Mouse (Mus musculus) thymus, adult 2 months (tissue): ENCODE measurements around the gene Plvap. TPM values are rescaled to one million over a fixed set of nuclear protein-coding genes. Genes with fewer than 3 reads are reported as not detected.

Experiments
- DNase-seq: peaks from one replicate; pipeline ENCODE4 v3.0.0; 2021
- H3K27ac ChIP-seq: fragments of 200-500 bp; 2 replicates; pipeline ENCODE4 v1.5.1; 2012; ENCODE audit warnings: low read length, control low read depth; ENCODE audit not compliant: control insufficient read depth, insufficient read depth
- H3K27me3 ChIP-seq: fragments of 200-500 bp; 2 replicates; pipeline ENCODE4 v1.6.1; 2012; ENCODE audit warnings: mild to moderate bottlenecking, low read length, moderate library complexity, mixed read lengths; ENCODE audit not compliant: control insufficient read depth, insufficient read depth
- H3K36me3 ChIP-seq: fragments of 200-500 bp; 2 replicates; pipeline ENCODE4 v1.6.1; 2012; ENCODE audit warnings: mild to moderate bottlenecking, low read length, moderate library complexity; ENCODE audit not compliant: control insufficient read depth, insufficient read depth
- H3K4me1 ChIP-seq: fragments of 200-500 bp; replicated peaks from 2 replicates; pipeline ENCODE4 v1.6.1; 2012; ENCODE audit warnings: low read length; ENCODE audit not compliant: control insufficient read depth, insufficient read depth
- H3K4me3 ChIP-seq: fragments of 200-500 bp; 2 replicates; pipeline ENCODE4 v1.5.1; 2012; ENCODE audit warnings: mild to moderate bottlenecking, low read length, control low read depth, moderate library complexity; ENCODE audit not compliant: control insufficient read depth, insufficient read depth
- CTCF ChIP-seq: fragments of 200-500 bp; IDR thresholded peaks from 2 replicates; pipeline ENCODE4 v1.5.1; 2012; ENCODE audit warnings: mild to moderate bottlenecking, control low read depth, low read length, moderate library complexity, borderline replicate concordance; ENCODE audit not compliant: control insufficient read depth, poor library complexity, insufficient read depth; ENCODE audit errors: extremely low read depth
- POLR2A ChIP-seq: fragments of 200-500 bp; IDR thresholded peaks from 2 replicates; pipeline ENCODE4 v1.6.1; 2012; ENCODE audit warnings: mild to moderate bottlenecking, low read length, control low read depth, moderate library complexity; ENCODE audit not compliant: control insufficient read depth, poor library complexity, insufficient read depth; ENCODE audit errors: extremely low read depth
- WGBS: fragments of 180-500 bp; shearing (Covaris S2); methylation state at CpG from one replicate; pipeline ENCODE4 v1.1.7; 2018; 5-methylcytosine and 5-hydroxymethylcytosine counted together
- polyA plus RNA-seq: library from polyadenylated mRNA; depleted of rRNA; stranded (reverse); fragments of >200 nt; gene quantifications from 2 replicates; pipeline ENCODE4 v1.2.3, GENCODE M21; 2012

Plvap gene
- polyA plus RNA-seq, 1 experiment = 62.6 TPM

DNA sequence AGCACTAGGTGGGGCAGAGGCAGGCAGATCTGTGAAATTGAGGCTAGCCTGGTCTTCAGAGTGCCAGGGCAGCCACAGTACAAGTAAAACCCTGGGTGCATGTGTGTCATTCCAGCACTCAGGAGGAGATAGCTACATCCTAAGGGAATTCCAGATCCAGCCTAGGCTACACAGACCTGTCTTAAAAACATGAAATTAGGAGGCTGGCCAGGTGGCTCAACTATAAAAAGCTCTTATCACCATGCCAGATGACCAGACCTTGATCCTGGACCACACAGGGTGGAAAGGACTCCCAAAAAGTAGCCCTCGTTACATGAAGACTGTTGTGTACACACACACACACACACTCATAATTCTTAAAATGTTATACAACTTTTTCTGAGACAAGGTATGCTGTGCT lies 43.6 kb downstream of the Plvap start:
- Histone ChIP-seq H3K27me3 (no peaks in the 10 kb centered on the region), H3K27ac (no peak overlapping the region), H3K36me3 (peaks cover 11% of the 10 kb centered on the region), H3K4me1 (peaks cover 26% of the 10 kb centered on the region), H3K4me3 (no peak overlapping the region)
- DNase-seq = no peak
- no peak for TF ChIP-seq POLR2A
- no peak for TF ChIP-seq CTCF
- 98% methylated on average over 1 of the region's 1 CpGs for WGBS

DNA sequence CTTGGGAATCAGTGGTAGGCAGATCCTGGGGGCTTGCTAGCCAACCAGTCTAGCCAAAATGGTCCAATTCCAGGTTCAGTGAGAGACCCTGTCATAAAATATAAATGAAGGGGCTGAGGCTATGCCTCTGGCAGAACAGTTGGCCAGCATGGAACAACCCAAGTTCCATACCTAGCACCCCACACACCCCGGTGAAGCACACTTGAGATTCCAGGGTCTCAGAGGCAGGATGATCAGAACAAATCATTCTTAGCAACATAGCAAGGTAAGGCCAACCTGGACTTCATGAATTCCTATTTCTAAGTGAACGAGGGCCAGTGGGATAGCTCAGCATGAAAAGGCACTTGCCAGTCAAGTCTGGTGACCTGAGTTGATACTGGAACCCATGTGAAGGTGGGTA lies 44.4 kb downstream of the Plvap start:
- TF ChIP-seq POLR2A (no peak), CTCF (no peak)
- H3K36me3 ChIP-seq = peaks cover 4% of the 10 kb centered on the region
- H3K27me3 ChIP-seq = no peaks in the 10 kb centered on the region
- DNase-seq = no peak
- peaks cover 30% of the 10 kb centered on the region for H3K4me1 ChIP-seq
- H3K27ac ChIP-seq = no peak overlapping the region
- WGBS = 98% methylated on average over 2 of the region's 2 CpGs
- H3K4me3 ChIP-seq = no peak overlapping the region

GRCm38 (mm10) chr8:71466198-71466597 lies 45.4 kb downstream of the Plvap start:
- Histone ChIP-seq H3K36me3 (peaks cover 3% of the 10 kb centered on the region; the same call in 1 of the 2 replicates), H3K27me3 (no peaks in the 10 kb centered on the region), H3K27ac (no peak overlapping the region), H3K4me3 (no peak overlapping the region), H3K4me1 (peaks cover 40% of the 10 kb centered on the region)
- DNase-seq = no peak
- WGBS = 97% methylated on average over 5 of the region's 5 CpGs
- TF ChIP-seq POLR2A (no peak), CTCF (no peak)

DNA sequence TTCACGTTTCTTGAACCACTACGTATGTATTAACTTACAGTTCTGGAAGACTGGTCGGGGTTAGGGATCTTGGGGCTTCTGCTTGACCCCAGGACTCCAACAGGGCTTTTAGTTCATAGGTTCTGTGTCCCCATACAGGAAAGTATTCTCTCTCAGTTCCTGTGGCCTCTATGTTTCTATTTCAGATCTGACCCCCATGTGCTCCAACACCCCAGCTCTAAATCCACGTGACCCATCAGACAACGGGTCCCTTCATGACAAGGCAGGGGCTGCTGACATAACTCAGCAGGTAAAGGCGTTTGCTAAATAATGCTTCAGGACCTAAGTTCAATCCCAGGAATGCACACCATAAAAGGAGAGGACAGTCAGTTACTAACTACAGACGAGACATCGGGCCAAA lies 45.8 kb downstream of the Plvap start:
- WGBS = 89% methylated on average over 8 of the region's 8 CpGs
- no peak for TF ChIP-seq CTCF
- no peak for TF ChIP-seq POLR2A
- H3K4me1 ChIP-seq = peaks cover 42% of the 10 kb centered on the region
- DNase-seq = no peak
- peaks cover 7% of the 10 kb centered on the region for H3K36me3 ChIP-seq
- H3K27ac ChIP-seq = no peak overlapping the region
- no peak overlapping the region for H3K4me3 ChIP-seq
- no peaks in the 10 kb centered on the region for H3K27me3 ChIP-seq

DNA sequence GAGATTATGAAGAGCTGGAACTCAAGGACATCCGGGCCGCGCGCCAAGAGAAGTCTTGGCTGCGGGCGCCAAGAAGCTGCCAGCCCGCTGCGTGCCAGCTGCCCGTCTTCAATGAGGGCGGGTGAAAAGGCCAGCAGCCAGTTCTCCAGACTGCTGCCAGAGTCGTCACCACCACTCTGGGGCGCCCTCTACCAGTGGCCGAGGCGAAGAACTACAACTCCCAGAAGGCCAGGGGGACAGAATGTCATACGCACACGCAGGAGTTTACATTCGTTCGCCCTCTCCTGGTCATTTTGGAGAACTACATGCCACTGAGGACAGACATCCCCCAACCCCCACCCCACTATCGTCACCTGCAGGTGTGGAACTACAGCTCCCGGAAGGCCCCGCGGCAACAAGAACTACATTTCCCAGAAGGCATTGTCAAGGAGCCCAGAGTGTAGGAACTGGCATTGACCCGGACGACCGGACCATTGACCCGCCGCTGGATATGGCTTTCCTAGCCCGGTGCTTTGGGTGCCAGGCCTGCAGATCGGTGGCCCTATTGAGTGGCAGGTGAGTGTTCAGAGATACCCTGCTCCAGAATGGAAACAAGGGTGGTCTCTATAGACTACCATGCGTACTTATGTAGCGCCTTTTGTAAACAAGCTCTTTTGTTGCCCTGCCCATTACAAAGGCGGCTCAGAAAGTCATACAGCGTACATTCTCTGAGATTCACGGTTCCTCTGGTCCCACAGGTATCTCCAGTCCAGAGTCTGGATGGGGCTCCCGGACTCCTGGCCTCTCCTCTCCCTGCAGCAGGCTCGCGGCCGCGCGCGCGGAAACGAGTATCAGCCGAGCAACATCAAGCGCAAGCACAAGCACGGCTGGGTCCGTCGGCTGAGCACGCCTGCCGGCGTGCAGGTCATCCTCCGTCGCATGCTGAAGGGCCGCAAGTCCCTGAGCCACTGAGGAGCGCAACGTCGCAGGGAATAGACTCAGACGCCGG lies 46.7 kb downstream of the Plvap start, which contains the start of gene Mrpl34:
Gene Mrpl34, plus strand, starts transcription at position 447 of the 988 bp plus-strand sequence.
- peak; percentile 98 for DNase-seq
- Histone ChIP-seq H3K4me3 (peak within 1 kb of the TSS; percentile 89), H3K4me1 (peaks cover 33% of the 10 kb centered on the region), H3K36me3 (peaks cover 13% of the 10 kb centered on the region), H3K27me3 (no peaks in the 10 kb centered on the region), H3K27ac (peak within 1 kb of the TSS; percentile 67)
- WGBS = 1% methylated on average over 59 of the region's 59 CpGs
- TF ChIP-seq CTCF = peak; percentile 84
- TF ChIP-seq POLR2A = peak; percentile 40; the same call in 1 of the 2 replicates

DNA sequence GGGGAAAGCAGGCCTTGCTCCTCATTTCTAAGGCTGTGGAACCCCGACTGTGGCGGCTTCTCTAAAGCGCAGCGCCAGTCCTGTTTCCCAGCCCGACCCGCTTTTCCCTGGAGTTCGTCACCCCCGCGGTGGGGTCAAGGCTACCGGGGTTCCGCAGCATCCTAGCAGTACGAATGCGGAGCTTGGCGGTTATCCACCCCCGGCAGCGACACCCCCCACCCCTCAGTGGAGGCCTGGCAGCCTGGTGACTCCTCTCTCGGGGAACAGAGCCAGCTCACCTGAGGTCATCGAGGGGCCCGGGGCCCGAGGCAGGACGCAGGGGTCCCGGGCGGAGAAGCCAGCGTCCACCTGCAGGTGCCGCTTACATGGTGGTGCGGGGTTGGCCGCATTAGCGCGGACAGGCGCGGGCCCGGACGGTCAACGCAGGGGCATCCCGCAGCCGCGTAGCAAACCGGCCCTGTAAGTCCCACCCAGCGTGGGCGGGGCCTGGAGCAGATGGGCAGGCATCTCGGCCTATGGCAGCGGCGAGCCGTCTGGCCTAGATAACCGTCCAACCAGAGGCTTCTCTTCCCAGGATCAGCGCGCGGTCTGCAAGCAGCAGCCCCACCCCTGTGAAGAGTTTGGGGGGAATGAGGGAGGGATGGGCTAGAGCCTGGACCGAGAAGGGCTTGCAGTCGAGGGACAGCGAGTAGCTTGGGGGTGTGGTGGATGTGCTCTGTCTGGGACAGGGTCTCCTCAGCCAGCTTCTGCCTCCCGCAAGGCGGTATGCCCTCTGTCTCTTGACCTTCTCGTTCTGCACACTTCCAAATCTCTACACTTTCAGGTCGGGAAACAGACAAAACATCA lies 48.1 kb downstream of the Plvap start, which contains the start of gene Abhd8:
Gene Abhd8, minus strand, starts transcription at position 468 of the 846 bp plus-strand sequence.
- Histone ChIP-seq H3K4me1 (peaks cover 30% of the 10 kb centered on the region), H3K27me3 (no peaks in the 10 kb centered on the region), H3K27ac (peak within 1 kb of the TSS; percentile 90), H3K36me3 (peaks cover 25% of the 10 kb centered on the region), H3K4me3 (peak within 1 kb of the TSS; percentile 89)
- TF ChIP-seq CTCF = no peak
- TF ChIP-seq POLR2A = peak; percentile 70
- WGBS = under 1% methylated on average over 55 of the region's 55 CpGs
- DNase-seq = peak; percentile 99
